Mouse (Mus musculus) frontal cortex, adult 2 months (tissue): ENCODE results near the gene Slc41a3. TPM values are rescaled to one million over a fixed set of nuclear protein-coding genes. Genes with fewer than 3 reads are reported as not detected.

Source experiments
- DNase-seq, 2 experiments: peaks; one replicate each; pipeline ENCODE4 v3.0.0; 2022; ENCODE audit warnings: low spot score in 1 of 2; ENCODE audit errors: extremely low spot score in 1 of 2
- polyA plus RNA-seq: library from polyadenylated mRNA; depleted of rRNA; stranded (reverse); fragments of >200 nt; gene quantifications from 2 replicates; pipeline ENCODE4 v1.2.3, GENCODE M21; 2012; rRNA removed

The Slc41a3 gene
- polyA plus RNA-seq, 1 experiment = 6.7 TPM

DNA sequence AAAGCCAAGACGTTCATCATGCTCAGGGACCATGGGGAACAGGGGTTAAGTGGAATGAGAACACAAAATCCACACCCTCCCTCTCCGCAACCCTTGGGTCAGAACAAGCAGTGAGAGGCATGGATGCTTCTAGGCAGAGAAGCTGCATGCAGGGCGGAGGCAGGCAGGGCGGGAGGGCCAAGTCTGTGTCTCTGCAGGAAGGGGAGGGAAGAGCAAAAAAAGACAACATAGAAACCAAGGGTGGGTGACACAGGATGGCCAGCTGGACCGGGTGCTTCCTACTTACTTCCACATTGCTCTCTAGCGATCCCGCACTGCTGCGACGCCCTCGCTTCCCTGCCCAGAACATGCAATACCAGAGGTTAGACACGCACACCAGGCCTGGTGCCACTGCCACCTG lies 59.2 kb downstream of the Slc41a3 start:
- DNase-seq = no peak

DNA sequence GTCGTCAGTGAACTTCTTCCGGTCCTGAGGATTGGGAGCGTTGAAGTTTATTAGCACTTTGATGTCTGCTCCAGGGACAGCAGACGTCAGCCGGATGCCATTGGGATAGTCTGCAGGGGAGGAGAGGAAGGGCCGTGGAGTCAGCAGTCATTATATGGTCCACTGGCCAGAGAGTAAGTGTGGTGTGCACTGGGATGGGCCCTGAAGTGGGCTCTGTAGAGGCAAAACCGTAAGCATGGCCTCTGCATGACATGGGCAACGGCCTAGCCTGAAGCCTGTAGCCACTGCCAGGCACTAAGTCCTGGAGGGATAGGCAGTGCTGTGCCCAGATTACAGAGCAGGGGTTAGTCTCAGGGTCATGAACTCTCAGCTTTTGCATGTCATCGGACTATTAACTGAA lies 64.2 kb downstream of the Slc41a3 start:
- no peak for DNase-seq

DNA sequence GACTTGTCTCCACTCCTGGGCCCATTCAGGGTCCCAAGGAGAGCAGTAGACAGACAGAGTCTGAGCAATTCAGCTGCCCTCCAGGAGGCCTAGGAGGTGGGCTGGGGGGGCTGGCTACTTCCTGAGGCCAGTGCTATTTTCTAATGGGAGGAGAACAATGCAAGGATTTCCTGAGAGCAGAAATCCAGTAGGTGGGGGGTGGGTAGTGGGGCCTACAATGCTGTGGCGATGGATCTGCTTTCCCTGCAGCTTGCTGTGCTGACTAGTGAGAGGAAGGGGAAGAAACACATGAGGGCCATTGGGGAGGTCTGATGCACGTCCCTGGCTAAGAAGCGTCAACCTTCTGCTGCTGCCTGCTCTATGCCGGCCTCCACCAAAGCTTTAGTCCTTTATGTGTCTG lies 74.2 kb downstream of the Slc41a3 start:
- no peak for DNase-seq

DNA sequence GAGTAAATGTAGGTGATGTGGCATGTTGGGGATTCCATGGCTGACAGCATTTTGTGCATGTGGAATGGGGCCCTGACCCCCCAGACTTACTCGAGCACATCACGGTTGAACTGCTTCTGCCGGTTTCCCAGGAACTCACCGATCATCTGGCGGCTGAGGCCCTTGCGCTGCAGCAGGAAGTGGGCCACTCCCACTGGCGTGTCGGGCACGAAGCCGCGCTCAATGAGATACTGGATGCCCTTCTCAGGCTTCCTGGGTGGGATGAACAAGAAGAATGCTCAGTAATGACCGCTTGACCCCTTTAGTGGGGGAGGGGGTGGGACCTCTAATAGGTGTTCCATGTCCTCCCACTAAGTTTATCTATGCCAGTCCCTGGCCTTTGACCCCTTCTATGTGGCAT lies 75.9 kb downstream of the Slc41a3 start:
- no peak for DNase-seq

DNA sequence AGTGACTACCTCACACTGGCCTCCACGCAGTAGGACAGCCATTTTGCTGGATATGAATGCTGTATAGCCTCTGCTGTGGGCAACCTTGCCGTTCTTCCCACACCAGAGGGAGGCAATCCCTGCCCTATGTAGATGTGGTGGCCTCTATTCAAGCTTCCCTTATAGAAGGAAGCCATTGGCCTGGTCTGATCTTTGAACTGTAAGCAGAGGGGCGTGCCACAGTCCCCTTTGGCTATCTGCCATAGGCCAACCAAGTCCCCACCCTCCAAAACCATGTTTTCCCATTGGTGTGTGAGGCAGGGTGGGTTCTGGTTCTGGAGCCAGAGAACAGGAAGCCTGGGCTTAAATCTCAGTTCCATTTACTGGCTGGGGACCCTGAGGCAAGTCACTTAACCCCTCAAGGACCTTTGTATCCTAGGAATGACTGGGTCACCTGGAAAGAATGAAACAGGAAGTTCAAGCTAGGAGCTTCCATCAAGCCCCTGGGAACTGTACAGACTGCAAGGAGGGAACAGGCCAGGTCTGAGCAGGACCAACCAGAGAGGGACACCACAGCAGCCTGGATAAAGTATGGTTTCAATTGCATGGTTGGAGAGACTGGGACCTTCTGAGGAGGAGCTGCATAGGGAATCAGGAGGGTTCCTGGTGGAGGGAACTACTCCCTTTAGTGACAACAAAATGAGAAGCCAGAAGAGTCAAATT lies 79.5 kb downstream of the Slc41a3 start:
- no peak for DNase-seq

DNA sequence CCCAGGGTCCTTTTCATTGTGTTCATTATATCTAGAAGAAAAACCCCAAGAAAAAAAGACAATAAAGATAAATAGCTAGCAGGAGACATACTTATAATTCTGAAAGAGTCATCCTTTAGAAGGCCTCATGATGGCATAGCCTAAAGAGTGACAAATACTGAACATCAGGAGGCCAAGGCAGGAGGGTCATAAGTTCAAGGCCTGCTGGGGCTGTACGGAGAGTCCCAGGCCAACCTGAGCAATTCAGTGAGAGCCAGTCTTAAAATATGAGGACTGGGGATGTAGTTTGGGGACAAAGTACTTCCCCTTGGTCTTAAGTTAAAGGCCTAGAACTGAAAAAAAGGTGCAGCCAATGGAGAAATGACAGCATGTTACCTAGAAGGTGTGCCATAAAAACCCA lies 82.3 kb downstream of the Slc41a3 start:
- no peak for DNase-seq

DNA sequence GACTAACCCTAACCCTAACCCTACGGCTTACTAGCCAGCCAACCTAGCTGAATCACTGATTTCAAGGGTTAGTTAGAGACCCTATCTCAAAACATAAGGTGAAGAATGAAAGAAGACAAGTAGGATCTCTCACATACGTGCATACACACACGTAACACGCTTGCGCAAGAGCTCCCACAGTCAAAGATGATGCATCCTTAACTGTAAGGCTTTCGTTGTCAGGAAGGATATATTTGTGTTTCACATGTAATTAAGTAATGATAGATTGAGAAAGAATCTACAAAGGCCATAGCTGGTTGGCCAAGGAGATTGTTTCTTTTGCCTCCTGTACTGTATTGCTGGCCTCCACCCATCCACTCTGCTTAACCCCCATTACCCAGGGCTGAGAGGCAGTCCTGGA lies 83.5 kb downstream of the Slc41a3 start:
- DNase-seq = no peak

DNA sequence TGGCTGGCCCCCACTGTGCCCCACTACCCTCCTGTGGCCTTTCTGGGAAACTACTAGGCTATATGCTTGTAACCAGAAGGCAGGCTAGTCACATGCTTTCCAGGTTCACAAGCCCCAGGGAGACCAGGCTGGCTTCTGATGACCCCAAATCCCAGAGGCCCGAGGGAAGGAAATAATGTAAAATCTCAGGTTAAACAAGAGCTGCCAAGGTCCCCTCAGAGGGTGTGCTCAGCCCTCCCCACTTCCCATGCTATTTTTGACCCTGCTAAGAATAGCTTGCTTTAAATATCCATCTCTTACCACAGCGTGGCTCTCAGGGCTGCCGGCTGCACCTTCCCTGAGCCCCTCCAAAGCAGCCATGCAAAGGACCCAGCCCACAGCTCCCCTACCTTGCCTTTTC lies 84.2 kb downstream of the Slc41a3 start:
- DNase-seq = no peak

DNA sequence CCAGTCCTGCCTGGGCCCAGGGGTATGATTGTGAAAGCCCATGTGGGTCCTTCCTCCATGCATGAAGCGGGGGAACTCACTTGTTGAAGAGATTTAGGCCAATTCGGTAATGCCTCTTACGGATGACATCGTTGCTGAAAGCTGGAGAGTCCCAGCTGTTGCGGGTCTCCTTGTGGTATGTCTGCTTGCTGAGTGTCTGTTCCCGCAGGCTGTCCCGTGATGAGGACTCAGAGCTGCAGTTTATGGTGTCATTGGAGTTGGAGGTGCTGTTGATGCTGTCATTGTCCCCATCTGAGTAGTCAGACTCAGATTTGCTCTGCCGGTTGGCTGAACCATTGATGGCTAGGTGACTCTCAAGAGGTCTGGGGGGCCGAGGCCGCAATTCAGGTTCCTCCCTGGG lies 85.0 kb downstream of the Slc41a3 start:
- no peak for DNase-seq

DNA sequence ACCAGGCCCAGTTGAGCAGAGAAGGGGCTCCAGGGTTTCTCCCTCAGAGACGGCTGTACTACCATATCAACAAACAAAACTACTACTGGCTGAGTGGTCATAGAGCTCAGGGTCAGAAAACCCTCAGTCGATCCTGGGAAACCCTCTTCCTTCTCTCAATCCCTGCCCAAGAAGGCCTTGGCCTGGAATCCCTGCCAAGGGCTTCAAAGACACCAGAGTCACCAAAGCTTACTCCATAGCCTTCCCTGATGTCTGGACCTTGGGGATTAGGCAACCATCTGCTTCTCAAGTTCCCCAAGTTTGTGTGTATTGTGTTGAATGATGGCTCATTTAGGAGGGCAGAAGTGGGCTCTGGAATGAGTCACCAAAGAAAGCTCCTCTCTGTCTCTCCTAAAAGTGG lies 87.4 kb downstream of the Slc41a3 start:
- DNase-seq = no peak

DNA sequence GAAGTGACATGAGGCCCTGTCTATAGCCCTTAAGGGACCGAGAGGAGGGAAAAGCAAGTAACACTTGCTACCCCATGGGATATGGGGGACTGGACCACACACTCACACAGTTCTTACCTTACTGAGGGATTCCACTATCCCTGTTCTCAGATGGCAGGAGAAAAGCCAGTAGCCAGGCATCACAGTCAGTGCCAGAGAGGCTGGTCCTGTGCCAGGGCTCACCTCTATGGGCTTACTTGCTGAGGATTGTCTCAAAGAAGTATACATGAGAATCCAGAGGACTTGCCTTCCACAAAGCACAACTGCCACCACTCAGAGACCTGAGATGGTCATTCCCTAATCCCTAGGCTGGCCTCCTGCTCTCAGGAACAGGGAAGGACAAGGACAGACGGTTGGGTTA lies 87.9 kb downstream of the Slc41a3 start:
- no peak for DNase-seq

DNA sequence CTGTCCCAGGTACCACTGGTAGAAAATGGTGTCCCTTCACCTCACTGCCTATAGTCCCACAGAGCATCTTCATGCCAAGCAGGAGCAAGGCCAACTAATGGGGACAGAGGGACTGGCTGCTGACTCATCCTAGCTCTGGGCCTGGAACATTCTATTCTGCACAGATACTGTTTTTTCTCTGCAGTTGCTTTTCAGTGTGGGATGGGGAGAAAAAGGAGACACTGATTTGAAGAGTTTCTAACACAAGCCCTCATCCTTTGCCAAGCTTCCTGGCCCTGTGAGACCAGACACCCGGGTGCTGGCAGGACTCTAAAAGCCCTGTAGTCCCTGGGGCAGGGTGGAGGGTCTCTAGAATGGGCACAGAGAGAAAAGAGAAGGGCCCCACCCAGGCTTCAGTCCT lies 91.2 kb downstream of the Slc41a3 start:
- DNase-seq = peak; percentile 33 to 61

Other genes with a start within 250 kb of the Slc41a3 start
- 16.7 and 18.3 TPM in 2 replicates for gene Zxdc, start 235.2 kb upstream of the Slc41a3 start, polyA plus RNA-seq
- gene Cfap100, start 175.9 kb upstream of the Slc41a3 start, polyA plus RNA-seq = 6.3 TPM in 2 replicates
- gene Klf15, start 142.1 kb upstream of the Slc41a3 start, polyA plus RNA-seq = 27.2 and 28.4 TPM in 2 replicates
- 51.6 and 55.0 TPM in 2 replicates for gene Aldh1l1, start 118.3 kb upstream of the Slc41a3 start, polyA plus RNA-seq